Mouse (Mus musculus): Measurements from ENCODE around the gene Tcaf2. TPM values are rescaled to one million over a fixed set of nuclear protein-coding genes. Genes with fewer than 3 reads are reported as not detected.

The Tcaf2 gene
- 1 to 10 TPM; 2.3 TPM for total RNA-seq (2021)
- long read RNA-seq, experiment 1, partial matches to known transcripts = 0 of 1 reads
- long read RNA-seq, experiment 1, other reads (novel, unspliced or antisense) = 1 of 1 reads
- long read RNA-seq, experiment 2 = 0 reads

DNA sequence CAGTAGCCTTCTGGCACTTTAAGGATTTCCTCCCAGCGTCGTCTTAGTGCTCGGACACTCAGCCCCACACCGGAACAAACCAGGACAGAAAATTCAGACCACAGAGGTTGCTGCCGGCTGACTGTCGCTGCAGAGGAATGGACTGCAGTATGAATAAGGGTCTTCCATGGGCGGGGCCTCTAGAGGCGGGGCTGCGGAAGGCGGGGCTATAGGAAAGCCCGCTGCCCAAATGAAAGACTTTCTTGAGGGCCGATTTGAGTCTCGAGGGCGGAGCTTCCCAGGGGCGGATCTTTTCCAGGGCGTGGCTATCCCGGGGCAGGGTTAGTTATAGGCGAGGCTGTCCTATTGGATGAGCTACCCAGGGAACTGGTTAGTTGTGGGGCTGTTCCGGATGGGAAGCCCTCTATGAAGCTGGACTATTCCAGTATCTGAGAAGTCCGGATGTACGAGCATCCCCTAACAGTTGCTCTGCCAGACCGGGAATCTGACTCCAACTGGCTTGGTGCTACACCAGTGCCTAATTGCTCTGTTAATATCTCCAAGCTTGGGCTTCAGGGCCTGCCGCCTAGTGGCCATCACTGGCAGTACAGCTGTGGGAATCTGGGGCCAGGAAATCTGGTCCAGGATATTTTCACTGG is at the start of gene Tcaf2:
Gene Tcaf2 (minus strand): TSS at position 343 of the 638 bp plus-strand sequence.
- intact Hi-C loops (cut with DNase I) = no loop called here
- peak; percentile 88 to 90 for DNase-seq

DNA sequence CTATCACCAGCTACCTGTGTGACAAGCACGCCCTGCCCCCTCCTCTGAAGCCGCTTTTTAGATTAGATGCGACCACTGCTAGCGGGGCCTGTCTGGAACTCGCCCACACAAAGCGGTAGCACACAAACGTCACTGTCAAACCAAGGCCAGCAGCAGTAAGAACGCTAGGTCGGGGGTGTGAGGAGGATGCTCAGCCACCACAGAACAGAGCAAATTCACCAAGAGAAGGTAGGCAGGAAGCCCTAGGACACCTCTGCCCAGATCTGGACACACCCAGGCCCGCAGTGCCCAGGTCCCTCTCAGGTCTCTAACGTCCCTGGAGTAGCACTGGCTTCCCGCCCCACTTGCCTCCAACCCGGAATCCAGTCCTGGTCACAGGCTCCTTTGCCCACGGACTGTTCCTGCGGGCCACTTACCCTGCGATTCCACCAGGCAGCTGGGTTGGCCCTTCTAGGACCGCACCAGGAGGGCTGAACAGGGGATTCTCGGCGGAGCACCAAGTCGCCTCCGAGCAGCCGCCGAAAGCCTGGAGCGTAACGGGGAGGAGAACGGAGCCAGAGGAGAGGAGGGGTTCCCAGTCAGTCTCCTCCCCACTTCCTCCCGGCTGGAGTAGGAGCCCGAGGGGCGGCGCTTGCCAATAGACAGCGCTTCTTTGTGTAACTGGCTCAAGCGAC is 47.6 kb upstream of the Tcaf2 start:
- intact Hi-C loops (cut with DNase I) = no loop called here

DNA sequence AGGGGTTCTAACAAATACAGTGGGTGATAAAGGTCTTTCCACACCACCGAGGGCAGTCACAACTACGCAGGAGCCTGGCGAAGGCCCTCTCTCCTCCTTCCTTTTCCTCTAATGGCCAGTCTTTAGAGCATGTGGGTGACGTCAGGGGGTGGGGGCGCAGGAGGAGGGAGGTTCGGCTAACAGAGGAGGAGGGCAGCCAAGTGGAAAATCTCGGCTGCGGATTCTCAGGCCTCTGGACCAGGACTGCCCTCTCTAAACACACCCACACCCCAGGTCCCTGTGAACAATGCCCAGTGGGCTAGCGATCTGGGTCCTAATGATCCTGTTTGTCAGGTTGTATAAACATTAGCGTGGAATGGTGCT is 47.1 kb upstream of the Tcaf2 start:
- peak; percentile 60 to 76 for DNase-seq
- intact Hi-C loops (cut with DNase I) = no loop called here

More for the DNA sequence above, 47.6 kb upstream of the Tcaf2 start:
- DNase-seq = peak; percentile 57 to 74

DNA sequence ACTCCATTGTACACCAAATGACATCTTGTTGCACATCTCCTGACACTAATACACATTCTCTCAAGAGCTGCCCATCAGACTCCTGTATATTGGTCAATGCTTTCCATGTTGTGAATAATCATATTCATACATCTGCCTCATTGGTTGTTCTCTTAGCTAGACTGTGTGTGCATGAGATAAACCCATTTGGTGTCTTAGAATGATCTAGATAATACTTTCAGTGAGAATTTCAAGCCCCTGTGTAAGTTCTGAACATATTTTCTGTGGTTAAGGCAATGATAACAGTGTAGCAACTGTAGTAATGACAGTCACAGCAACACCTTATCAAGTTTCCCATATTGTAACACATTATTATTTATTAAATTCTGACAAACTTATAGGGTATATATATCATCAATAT is 44.7 kb upstream of the Tcaf2 start:
- intact Hi-C loops (cut with DNase I) = no loop called here
- DNase-seq = no peak

- no peak for DNase-seq
- intact Hi-C loops (cut with DNase I) = no loop called here
These were observed 42.9 kb upstream of the Tcaf2 start for GRCm38 (mm10) chr6:42687907-42688306.

GRCm38 (mm10) chr6:42680077-42680476 is 35.0 kb upstream of the Tcaf2 start:
- no peak for DNase-seq
- intact Hi-C loops (cut with DNase I) = no loop called here

- no peak for DNase-seq
- intact Hi-C loops (cut with DNase I) = no loop called here
These were observed 31.0 kb upstream of the Tcaf2 start for GRCm38 (mm10) chr6:42676011-42676410.

DNA sequence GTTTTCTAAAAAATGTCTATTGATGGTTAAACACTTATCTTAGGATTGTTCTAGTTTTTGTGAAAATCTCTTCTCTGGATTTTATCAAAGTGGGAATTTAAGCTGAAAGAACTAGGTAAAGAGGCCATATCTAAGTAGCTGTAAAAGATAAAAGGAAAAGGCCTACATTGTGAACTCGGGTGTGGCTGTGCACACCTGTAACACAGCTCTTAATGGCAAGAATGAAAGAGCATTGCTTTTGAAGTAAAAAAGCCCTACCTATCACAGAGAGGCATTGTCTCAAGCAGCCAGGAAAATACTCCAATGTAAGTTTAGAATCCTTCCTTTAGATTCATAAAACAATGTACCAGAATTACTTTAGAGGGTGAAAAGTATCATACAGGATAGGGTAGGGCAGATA is 26.7 kb upstream of the Tcaf2 start:
- DNase-seq = no peak
- intact Hi-C loops (cut with DNase I) = no loop called here

- intact Hi-C loops (cut with DNase I) = no loop called here
- DNase-seq = no peak
These were observed 22.7 kb upstream of the Tcaf2 start for GRCm38 (mm10) chr6:42667722-42668121.

- intact Hi-C loops (cut with DNase I) = no loop called here
- DNase-seq = peak in 1 of 2 experiments; percentile 7
These were observed 16.7 kb upstream of the Tcaf2 start for GRCm38 (mm10) chr6:42661739-42662138.

DNA sequence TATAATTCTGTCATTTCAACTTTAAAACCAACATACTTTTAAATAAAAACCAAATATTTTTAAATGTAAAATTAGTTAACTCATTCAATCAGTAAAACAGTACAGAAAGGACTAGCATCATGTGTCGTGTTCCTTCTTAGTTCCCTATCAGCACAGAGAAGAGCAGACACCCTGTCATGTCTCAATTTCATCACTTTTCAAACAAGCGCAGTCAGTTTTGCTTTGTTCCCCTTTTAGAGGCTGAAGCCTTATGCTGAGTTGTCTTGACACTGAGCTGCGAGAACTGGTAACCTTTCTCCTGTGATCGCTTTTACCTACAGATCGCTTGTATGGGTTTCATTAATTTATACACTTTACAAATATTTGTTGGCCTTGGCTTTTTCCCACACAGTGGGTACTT is 10.7 kb downstream of the Tcaf2 start:
- intact Hi-C loops (cut with DNase I) = no loop called here
- no peak for DNase-seq

DNA sequence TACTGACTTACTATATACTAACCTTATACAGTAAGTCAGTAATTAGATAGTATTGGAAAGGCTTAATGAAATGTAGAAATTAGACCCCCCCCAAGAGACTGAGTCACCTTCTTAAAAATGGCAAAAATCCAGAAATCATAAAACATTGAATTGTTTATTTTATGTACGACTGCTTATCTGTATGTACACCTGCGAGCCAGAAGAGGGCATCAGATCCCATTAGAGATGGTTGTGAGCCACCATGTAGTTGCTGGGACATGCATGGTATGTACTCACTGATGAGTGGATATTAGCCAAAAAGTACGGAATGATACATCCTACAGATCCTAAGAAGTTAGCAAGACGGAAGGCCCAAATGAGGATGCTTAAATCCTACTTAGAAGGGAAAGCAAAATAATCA is 13.7 kb downstream of the Tcaf2 start:
- no peak for DNase-seq

GRCm38 (mm10) chr6:42616904-42617303 is 28.1 kb downstream of the Tcaf2 start:
- intact Hi-C loops (cut with DNase I) = no loop called here
- DNase-seq = no peak

More for the DNA sequence above, 13.7 kb downstream of the Tcaf2 start:
- intact Hi-C loops (cut with DNase I) = no loop called here

GRCm38 (mm10) chr6:42612218-42612617 is 32.8 kb downstream of the Tcaf2 start:
- DNase-seq = no peak
- intact Hi-C loops (cut with DNase I) = loop anchor here (5.0 kb wide), 1 partner anchor 250 kb away; no protein-coding TSS in a partner anchor

- DNase-seq = no peak
- intact Hi-C loops (cut with DNase I) = loop anchor here (5.0 kb wide), 1 partner anchor 251 kb away; no protein-coding TSS in a partner anchor
These were observed 34.0 kb downstream of the Tcaf2 start for GRCm38 (mm10) chr6:42610954-42611522.

- DNase-seq = no peak
- intact Hi-C loops (cut with DNase I) = no loop called here
These were observed 47.5 kb downstream of the Tcaf2 start, which contains the start of gene Tcaf3 for GRCm38 (mm10) chr6:42597592-42597991. Gene Tcaf3, minus strand, starts transcription at chr6:42597692.

DNA sequence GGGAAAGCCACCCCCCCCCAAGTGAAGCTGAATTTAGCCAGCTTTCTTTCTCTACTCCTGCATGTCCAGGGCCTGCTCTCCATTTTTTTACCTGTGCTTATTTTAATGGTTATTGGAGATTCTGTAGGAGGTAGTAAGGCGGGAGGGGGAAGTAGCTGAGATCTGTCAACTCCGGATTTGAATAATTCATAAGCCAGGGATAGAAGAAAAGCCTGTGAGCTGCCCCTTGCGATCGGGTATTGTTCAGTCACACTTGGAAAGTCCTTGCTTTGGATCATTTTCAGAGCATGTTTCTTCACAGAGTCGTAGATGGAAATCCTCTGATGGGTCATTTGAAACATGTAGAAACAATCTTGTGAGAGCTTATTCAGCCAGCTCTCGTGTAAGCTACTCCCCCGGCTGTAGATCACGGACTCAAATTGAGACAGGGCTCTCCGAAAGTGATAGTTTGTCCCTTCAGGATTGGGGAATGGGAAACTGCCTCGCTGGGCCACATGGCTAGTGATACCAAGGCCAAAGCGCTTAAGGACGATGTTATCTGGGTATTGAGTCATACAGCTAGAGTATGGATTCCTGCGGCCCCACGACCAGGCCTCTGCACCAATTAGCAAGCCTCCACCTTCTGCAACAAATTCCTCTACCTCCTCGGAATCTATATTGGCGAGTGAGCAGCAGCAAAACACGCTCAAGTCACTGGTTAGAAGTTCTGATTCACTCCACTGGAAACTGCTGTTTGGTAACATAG is 51.7 kb downstream of the Tcaf2 start:
- DNase-seq = no peak
- intact Hi-C loops (cut with DNase I) = no loop called here

GRCm38 (mm10) chr6:42586569-42586968 is 58.5 kb downstream of the Tcaf2 start:
- intact Hi-C loops (cut with DNase I) = no loop called here
- DNase-seq = no peak

GRCm38 (mm10) chr6:42583488-42583872 is 61.6 kb downstream of the Tcaf2 start:
- DNase-seq = peak; percentile 39 to 44
- intact Hi-C loops (cut with DNase I) = loop anchor here (2.0 to 5.0 kb wide), 3 partner anchors 235 to 821 kb away; partner anchors contain the start of gene Zyx

GRCm38 (mm10) chr6:42582741-42583487 is 62.1 kb downstream of the Tcaf2 start:
- intact Hi-C loops (cut with DNase I) = loop anchor here (2.0 to 5.0 kb wide), 3 partner anchors 234 to 821 kb away; partner anchors contain the start of gene Zyx
- no peak for DNase-seq

Measured in gastrocnemius, postnatal 36 days (tissue).